Mouse (Mus musculus) hindbrain, embryonic 15.5 days (tissue): ENCODE measurements around the gene Gm18336. TPM values are rescaled to one million over a fixed set of nuclear protein-coding genes. Genes with fewer than 3 reads are reported as not detected.

Experiments
- ATAC-seq: fragments of 200-750 bp; cut with Nextera tagmentation; 2 replicates; pipeline ENCODE4 v1.8.0; 2017; ENCODE audit warnings: low read depth, moderate number of reproducible peaks, moderate TSS enrichment; ENCODE audit not compliant: low FRiP score
- H3K27ac ChIP-seq: fragments of 300-500 bp; sonication (generic); replicated peaks from 2 replicates; pipeline ENCODE4 v1.5.1; 2015; ENCODE audit warnings: mild to moderate bottlenecking, inconsistent platforms
- H3K27me3 ChIP-seq: fragments of 300-500 bp; sonication (generic); 2 replicates; pipeline ENCODE4 v1.6.1; 2015; ENCODE audit warnings: control low read depth, inconsistent platforms
- H3K36me3 ChIP-seq: fragments of 300-500 bp; sonication (generic); 2 replicates; pipeline ENCODE4 v1.6.1; 2015; ENCODE audit warnings: control low read depth, inconsistent platforms
- H3K4me1 ChIP-seq: fragments of 300-500 bp; sonication (generic); replicated peaks from 2 replicates; pipeline ENCODE4 v1.6.1; 2015; ENCODE audit warnings: control low read depth, inconsistent platforms
- H3K4me2 ChIP-seq: fragments of 300-500 bp; sonication (generic); 2 replicates; pipeline ENCODE4 v1.6.1; 2015; ENCODE audit warnings: moderate library complexity, mild to moderate bottlenecking, inconsistent platforms
- H3K4me3 ChIP-seq: fragments of 300-500 bp; sonication (generic); 2 replicates; pipeline ENCODE4 v1.5.1; 2015; ENCODE audit warnings: mild to moderate bottlenecking, inconsistent platforms
- H3K9ac ChIP-seq: fragments of 300-500 bp; sonication (generic); 2 replicates; pipeline ENCODE4 v1.6.1; 2015; ENCODE audit warnings: inconsistent platforms
- H3K9me3 ChIP-seq: fragments of 300-500 bp; sonication (generic); 2 replicates; pipeline ENCODE4 v1.6.1; 2016; ENCODE audit warnings: control low read depth, inconsistent platforms
- WGBS: fragments of 180-500 bp; shearing (Covaris S2); methylation state at CpG from one replicate; pipeline ENCODE4 v1.1.7; 2015; 5-methylcytosine and 5-hydroxymethylcytosine counted together
- polyA plus RNA-seq: library from polyadenylated mRNA; unstranded; fragments of >200 nt; fragmentation: Nextera tagmentation; extraction: Ambion mirVana; gene quantifications from 2 replicates; pipeline ENCODE4 v1.2.1, GENCODE M21; 2015

The Gm18336 gene
- polyA plus RNA-seq, 1 experiment from 2014 or later = not detected

GRCm38 (mm10) chrX:73363291-73363690 is 35.2 kb downstream of the Gm18336 start:
- no peaks in the 10 kb centered on the region for H3K4me1 ChIP-seq
- no peak overlapping the region for H3K27ac ChIP-seq
- no peaks in the 10 kb centered on the region for H3K9me3 ChIP-seq
- no peaks in the 10 kb centered on the region for H3K27me3 ChIP-seq
- ATAC-seq = no peak
- no peak overlapping the region for H3K4me2 ChIP-seq
- H3K4me3 ChIP-seq = no peak overlapping the region
- no peak overlapping the region for H3K9ac ChIP-seq
- H3K36me3 ChIP-seq = peaks cover 3% of the 10 kb centered on the region; the same call in 1 of the 2 replicates

GRCm38 (mm10) chrX:73356719-73357118 is 41.8 kb downstream of the Gm18336 start:
- H3K36me3 ChIP-seq = peaks cover 38% of the 10 kb centered on the region
- 88% methylated on average over 1 of the region's 1 CpGs for WGBS
- no peaks in the 10 kb centered on the region for H3K4me1 ChIP-seq

GRCm38 (mm10) chrX:73356163-73356562 is 42.4 kb downstream of the Gm18336 start:
- no peaks in the 10 kb centered on the region for H3K9me3 ChIP-seq
- peaks cover 38% of the 10 kb centered on the region for H3K36me3 ChIP-seq
- 98% methylated on average over 2 of the region's 2 CpGs for WGBS

More at GRCm38 (mm10) chrX:73356719-73357118, 41.8 kb downstream of the Gm18336 start:
- Histone ChIP-seq H3K4me2 (no peak overlapping the region), H3K9me3 (no peaks in the 10 kb centered on the region), H3K27me3 (no peaks in the 10 kb centered on the region), H3K4me3 (no peak overlapping the region), H3K27ac (no peak overlapping the region), H3K9ac (no peak overlapping the region)
- ATAC-seq = no peak

More at GRCm38 (mm10) chrX:73356163-73356562, 42.4 kb downstream of the Gm18336 start:
- Histone ChIP-seq H3K4me2 (no peak overlapping the region), H3K27me3 (no peaks in the 10 kb centered on the region), H3K4me3 (no peak overlapping the region), H3K4me1 (no peaks in the 10 kb centered on the region), H3K9ac (no peak overlapping the region), H3K27ac (no peak overlapping the region)
- no peak for ATAC-seq

Other genes starting within 250 kb of the Gm18336 start
- gene Xlr5b, start 249.9 kb downstream of the Gm18336 start, polyA plus RNA-seq = not detected in 2 replicates
- gene DXBay18, start 249.3 kb downstream of the Gm18336 start, polyA plus RNA-seq = 0.64 TPM in 1 of 2 replicates, not detected in the other
- not detected in 2 replicates for gene Spin2d, start 221.7 kb downstream of the Gm18336 start, polyA plus RNA-seq
- 15.5 and 18.1 TPM in 2 replicates for gene Xlr3b, start 206.5 kb downstream of the Gm18336 start, polyA plus RNA-seq
- gene Xlr4b, start 184.4 kb downstream of the Gm18336 start, polyA plus RNA-seq = 0.27 and 1.1 TPM in 2 replicates
- 34.6 and 35.7 TPM in 2 replicates for gene F8a, start 170.4 kb downstream of the Gm18336 start, polyA plus RNA-seq
- 0.43 and 0.49 TPM in 2 replicates for gene Xlr4c, start 155.6 kb downstream of the Gm18336 start, polyA plus RNA-seq
- gene Xlr3c, start 133.3 kb downstream of the Gm18336 start, polyA plus RNA-seq = 0.25 and 0.28 TPM in 2 replicates
- 0.19 TPM in 1 of 2 replicates, not detected in the other for gene Xlr5a, start 105.8 kb downstream of the Gm18336 start, polyA plus RNA-seq
- not detected in 2 replicates for gene Xlr5c, start 105.8 kb downstream of the Gm18336 start, polyA plus RNA-seq
- not detected in 2 replicates for gene Gm45015, start 61.9 kb downstream of the Gm18336 start, polyA plus RNA-seq
- gene Zfp275, start 56.1 kb downstream of the Gm18336 start, polyA plus RNA-seq = 10.4 and 10.8 TPM in 2 replicates
- gene Zfp92, start 12.4 kb upstream of the Gm18336 start, polyA plus RNA-seq = 1.2 and 1.4 TPM in 2 replicates
- not detected in 2 replicates for gene Trex2, start 36.6 kb upstream of the Gm18336 start, polyA plus RNA-seq
- gene Haus7, start 60.3 kb upstream of the Gm18336 start, polyA plus RNA-seq = 65.6 and 71.9 TPM in 2 replicates
- 24.3 and 25.8 TPM in 2 replicates for gene Bgn, start 84.9 kb upstream of the Gm18336 start, polyA plus RNA-seq
- gene Atp2b3, start 104.3 kb upstream of the Gm18336 start, polyA plus RNA-seq = 6.6 and 8.6 TPM in 2 replicates
- 0.82 and 1.0 TPM in 2 replicates for gene Dusp9, start 240.7 kb upstream of the Gm18336 start, polyA plus RNA-seq